Mouse (Mus musculus) heart, embryonic 10.5 days (tissue): ENCODE results near the gene Ttc16. TPM values are rescaled to one million over a fixed set of nuclear protein-coding genes. Genes with fewer than 3 reads are reported as not detected.

Source experiments
- microRNA counts: library from miRNA; unstranded; fragments of <30 nt; microRNA quantifications from one replicate; lab custom pipeline; 2017
- microRNA-seq: library from miRNA; unstranded; fragments of <30 nt; microRNA quantifications from one replicate; pipeline ENCODE4, GENCODE M21; 2017
- polyA plus RNA-seq: library from polyadenylated mRNA; unstranded; fragments of >200 nt; fragmentation: Nextera tagmentation; extraction: Ambion mirVana; gene quantifications from 2 replicates; pipeline ENCODE4 v1.2.1, GENCODE M21; 2016

Gene Ttc16
- polyA plus RNA-seq, 1 experiment from 2014 or later: 0.29 TPM

MicroRNAs encoded within 50 kb of the gene (microRNA counts, 519-probe panel; counts per million panel counts)
- not detected for microRNA mmu-miR-2861 (lab: Ali Mortazavi, UCI)

Small RNAs within 50 kb of the gene (microRNA-seq; reads per million reads assigned to microRNA genes)
- gene Mir2861 (not detected), gene Mir3960 (not detected)

Other genes starting within 250 kb of the Ttc16 start
- gene Fam102a, start 240.3 kb downstream of the Ttc16 start, polyA plus RNA-seq: 5.9 and 8.3 TPM in 2 replicates
- 87.4 and 92.5 TPM in 2 replicates for gene Dpm2, start 204.8 kb downstream of the Ttc16 start, polyA plus RNA-seq
- 0.43 and 1.1 TPM in 2 replicates for gene Pip5kl1, start 200.8 kb downstream of the Ttc16 start, polyA plus RNA-seq
- gene 9430097D07Rik, start 199.9 kb downstream of the Ttc16 start, polyA plus RNA-seq: 0.09 and 0.15 TPM in 2 replicates
- gene St6galnac4, start 188.5 kb downstream of the Ttc16 start, polyA plus RNA-seq: 39.8 and 49.0 TPM in 2 replicates
- gene St6galnac6, start 175.9 kb downstream of the Ttc16 start, polyA plus RNA-seq: 25.1 and 28.4 TPM in 2 replicates
- gene Ak1, start 153.9 kb downstream of the Ttc16 start, polyA plus RNA-seq: 179 and 305 TPM in 2 replicates
- gene Eng, start 129.0 kb downstream of the Ttc16 start, polyA plus RNA-seq: 87.1 and 149 TPM in 2 replicates
- 24.7 and 34.8 TPM in 2 replicates for gene Fpgs, start 71.5 kb downstream of the Ttc16 start, polyA plus RNA-seq
- gene Cdk9, start 62.6 kb downstream of the Ttc16 start, polyA plus RNA-seq: 89.1 and 115 TPM in 2 replicates
- gene Sh2d3c, start 54.6 kb downstream of the Ttc16 start, polyA plus RNA-seq: 34.8 and 35.4 TPM in 2 replicates
- gene 6330409D20Rik, start 34.6 kb downstream of the Ttc16 start, polyA plus RNA-seq: 0.28 TPM in 1 of 2 replicates, not detected in the other
- gene Tor2a, start 18.4 kb downstream of the Ttc16 start, polyA plus RNA-seq: 46.2 and 57.2 TPM in 2 replicates
- 5.1 and 5.6 TPM in 2 replicates for gene Ptrh1, start 153 bp upstream of the Ttc16 start, polyA plus RNA-seq
- 0.78 and 1.2 TPM in 2 replicates for gene Cfap157, start 8.8 kb upstream of the Ttc16 start, polyA plus RNA-seq
- gene Stxbp1, start 71.6 kb upstream of the Ttc16 start, polyA plus RNA-seq: 19.1 and 21.6 TPM in 2 replicates
- 47.1 and 55.5 TPM in 2 replicates for gene Fam129b, start 100.5 kb upstream of the Ttc16 start, polyA plus RNA-seq
- 121 and 170 TPM in 2 replicates for gene Rpl12, start 185.9 kb upstream of the Ttc16 start, polyA plus RNA-seq
- 7.6 and 8.6 TPM in 2 replicates for gene Lrsam1, start 186.0 kb upstream of the Ttc16 start, polyA plus RNA-seq
- gene Slc2a8, start 206.4 kb upstream of the Ttc16 start, polyA plus RNA-seq: 20.8 and 23.4 TPM in 2 replicates